Mouse (Mus musculus) stomach, postnatal 0 days (tissue): ENCODE measurements at regions not wholly inside any gene's neighbourhood (a gene's known extent, or its start where the extent isn't known, plus 50 kb on each side); places are given as distances from the start of the nearest gene placed in this dataset.

Experiments
- CTCF ChIP-seq: IDR thresholded peaks from 2 replicates; pipeline ENCODE4 v1.5.1; 2016; ENCODE audit warnings: antibody characterized with exemption, low read depth, mild to moderate bottlenecking, moderate library complexity
- EP300 ChIP-seq: optimal IDR thresholded peaks from 2 replicates; pipeline ENCODE3; 2016; ENCODE audit warnings: antibody characterized with exemption

- no peak for TF ChIP-seq CTCF
- TF ChIP-seq EP300, result no peak
These were observed 85.2 kb upstream of the Zbtb40 start for GRCm38 (mm10) chr4:137133789-137134188.
